Mouse (Mus musculus): ENCODE results near the gene Acer2. TPM values are rescaled to one million over a fixed set of nuclear protein-coding genes. Genes with fewer than 3 reads are reported as not detected.

Gene Acer2
- total and polyA plus RNA-seq, 3 experiments, result 0.09 to 0.29 (median 0.13) TPM

DNA sequence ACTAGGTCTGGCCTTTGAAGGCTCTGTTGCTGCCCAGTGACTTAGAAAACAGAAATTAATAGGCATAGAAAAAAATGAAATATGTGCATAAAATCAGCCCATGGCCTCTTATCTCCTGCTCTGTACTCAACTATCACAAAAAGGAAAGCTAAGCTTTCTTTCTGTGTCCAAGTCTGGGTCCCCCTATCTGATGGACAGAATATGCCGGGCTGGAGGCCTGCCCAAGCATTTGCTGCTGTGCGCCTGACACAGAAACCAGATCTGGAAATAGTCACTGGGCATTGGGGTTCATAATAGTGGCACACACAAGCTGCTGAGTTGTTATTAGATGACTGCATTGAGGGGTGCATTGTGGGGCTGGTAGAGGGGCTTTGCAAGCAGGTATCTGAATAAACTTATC lies 5.3 kb downstream of the Acer2 start:
- Histone ChIP-seq H3K4me3 (replicated peaks in 1 of 3; ENCODE audit: low read depth in 2 of 3, low read length in 2 of 3, poor library complexity in 1 of 3) (no peak overlapping the region), H3K36me3 (replicated peaks in 1 of 2; ENCODE audit: control insufficient read depth in 1 of 2, insufficient read depth in 1 of 2, low read length in 1 of 2) (no peaks in the 10 kb centered on the region), H3K4me2 (ENCODE audit: insufficient read depth, low read depth, poor library complexity, severe bottlenecking) (no peak overlapping the region), H3K27me3 (replicated peaks) (peaks cover 14% of the 10 kb centered on the region), H3K79me2 (replicated peaks; ENCODE audit: control insufficient read depth, extremely low read depth, insufficient read depth, poor library complexity, severe bottlenecking) (no peaks in the 10 kb centered on the region), H3K27ac (ENCODE audit: insufficient read depth, low read depth) (no peak overlapping the region), H3K9ac (ENCODE audit: insufficient read depth, low read depth) (no peak overlapping the region), H3K4me1 (ENCODE audit: control insufficient read depth in 1 of 2, insufficient read depth in 2 of 2) (peaks cover 0 to 3% of the 10 kb centered on the region in 2 experiments; a peak in 2 of 4 replicates), H3K9me3 (replicated peaks; ENCODE audit: low read length) (no peaks in the 10 kb centered on the region)
- dilution Hi-C loops (cut with MboI; ENCODE audit: extremely low pct_ligation_motif_present, extremely low pct_unique_long_range_greater_than_20kb, low sequenced_read_pairs), result no loop called here
- TF ChIP-seq MAZ (IDR thresholded peaks at IDR 0.05; ENCODE audit: low read depth, low read length), result no peak
- no peak for TF ChIP-seq GABPA (IDR thresholded peaks at IDR 0.05; ENCODE audit: insufficient replicate concordance, low read depth, low read length)
- TF ChIP-seq HCFC1 (IDR thresholded peaks at IDR 0.05; ENCODE audit: low read depth, low read length), result no peak
- no peak for TF ChIP-seq SMC3 (IDR thresholded peaks at IDR 0.05; ENCODE audit: low read depth, low read length)
- no peak for TF ChIP-seq NRF1 (IDR thresholded peaks at IDR 0.05; ENCODE audit: low read depth, low read length)
- no peak for TF ChIP-seq UBTF (IDR thresholded peaks at IDR 0.05; ENCODE audit: low read depth, low read length)
- TF ChIP-seq POLR2AphosphoS2 (IDR thresholded peaks at IDR 0.05; ENCODE audit: low read depth, low read length), result no peak
- TF ChIP-seq MAX (IDR thresholded peaks at IDR 0.05; ENCODE audit: low read length), result no peak
- no peak for DNase-seq (ENCODE audit: extremely low read depth)
- in situ Hi-C loops (cut with MboI; ENCODE audit: low pct_ligation_motif_present, low pct_unique_long_range_greater_than_20kb, low sequenced_read_pairs), result no loop called here

DNA sequence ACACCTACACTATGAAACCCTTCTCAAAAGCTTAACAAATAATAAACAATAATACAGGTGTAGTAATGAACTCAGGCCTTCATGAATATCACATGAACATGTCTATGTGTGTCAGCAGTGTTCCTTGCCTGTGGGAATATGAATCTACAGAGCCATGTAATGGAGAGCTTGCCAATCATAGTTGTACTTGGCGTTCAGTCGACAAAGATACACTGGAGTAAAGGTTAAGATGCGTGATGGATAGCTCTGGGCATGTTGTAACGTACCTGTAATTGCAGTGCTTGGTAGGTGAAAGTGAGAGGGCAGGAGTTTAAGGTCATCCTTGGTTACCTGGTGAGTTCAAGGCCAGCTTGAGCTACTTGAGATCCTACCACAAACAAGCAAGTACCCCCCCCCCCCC lies 7.0 kb downstream of the Acer2 start:
- Histone ChIP-seq H3K9ac (ENCODE audit: insufficient read depth, low read depth) (no peak overlapping the region), H3K4me1 (ENCODE audit: control insufficient read depth in 1 of 2, insufficient read depth in 2 of 2) (no peaks in the 10 kb centered on the region), H3K36me3 (replicated peaks in 1 of 2; ENCODE audit: control insufficient read depth in 1 of 2, insufficient read depth in 1 of 2, low read length in 1 of 2) (no peaks in the 10 kb centered on the region), H3K27me3 (replicated peaks) (no peaks in the 10 kb centered on the region), H3K79me2 (replicated peaks; ENCODE audit: control insufficient read depth, extremely low read depth, insufficient read depth, poor library complexity, severe bottlenecking) (no peaks in the 10 kb centered on the region), H3K4me3 (replicated peaks in 1 of 3; ENCODE audit: low read depth in 2 of 3, low read length in 2 of 3, poor library complexity in 1 of 3) (no peak overlapping the region), H3K4me2 (ENCODE audit: insufficient read depth, low read depth, poor library complexity, severe bottlenecking) (no peak overlapping the region), H3K9me3 (replicated peaks; ENCODE audit: low read length) (no peaks in the 10 kb centered on the region), H3K27ac (ENCODE audit: insufficient read depth, low read depth) (no peak overlapping the region)
- no peak for DNase-seq (ENCODE audit: extremely low read depth)
- dilution Hi-C loops (cut with MboI; ENCODE audit: extremely low pct_ligation_motif_present, extremely low pct_unique_long_range_greater_than_20kb, low sequenced_read_pairs), result no loop called here
- in situ Hi-C loops (cut with MboI; ENCODE audit: low pct_ligation_motif_present, low pct_unique_long_range_greater_than_20kb, low sequenced_read_pairs), result no loop called here
- TF ChIP-seq IRF4 (IDR thresholded peaks at IDR 0.05; ENCODE audit: low read depth, low read length), result no peak

DNA sequence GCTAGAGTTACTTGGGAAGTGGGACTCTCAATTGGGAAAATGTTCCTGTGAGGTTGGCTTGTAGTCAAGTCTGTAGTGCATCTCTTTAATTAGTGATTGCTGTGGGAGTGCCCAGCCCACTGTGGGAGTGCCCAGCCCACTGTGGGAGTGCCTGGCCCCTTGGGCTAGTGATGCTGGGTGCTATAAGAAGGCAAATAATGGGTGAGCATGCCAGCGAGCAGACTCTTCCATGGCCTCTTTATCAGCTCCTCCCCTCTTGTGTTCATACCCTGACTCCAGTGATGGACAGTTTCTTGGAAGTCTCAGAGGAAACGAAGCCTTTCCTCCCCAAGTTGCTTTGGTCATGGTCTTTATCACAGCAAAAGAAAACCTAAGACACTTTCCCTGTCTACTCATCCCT lies 8.2 kb downstream of the Acer2 start:
- Histone ChIP-seq H3K4me1 (ENCODE audit: control insufficient read depth in 1 of 2, insufficient read depth in 2 of 2) (no peaks in the 10 kb centered on the region), H3K4me3 (replicated peaks in 1 of 3; ENCODE audit: low read depth in 2 of 3, low read length in 2 of 3, poor library complexity in 1 of 3) (no peak overlapping the region), H3K36me3 (replicated peaks in 1 of 2; ENCODE audit: control insufficient read depth in 1 of 2, insufficient read depth in 1 of 2, low read length in 1 of 2) (no peaks in the 10 kb centered on the region), H3K4me2 (ENCODE audit: insufficient read depth, low read depth, poor library complexity, severe bottlenecking) (no peak overlapping the region), H3K27ac (ENCODE audit: insufficient read depth, low read depth) (no peak overlapping the region), H3K9ac (ENCODE audit: insufficient read depth, low read depth) (no peak overlapping the region), H3K27me3 (replicated peaks) (no peaks in the 10 kb centered on the region), H3K79me2 (replicated peaks; ENCODE audit: control insufficient read depth, extremely low read depth, insufficient read depth, poor library complexity, severe bottlenecking) (no peaks in the 10 kb centered on the region), H3K9me3 (replicated peaks; ENCODE audit: low read length) (no peaks in the 10 kb centered on the region)
- DNase-seq (ENCODE audit: extremely low read depth), result no peak
- TF ChIP-seq ETS1 (conservative IDR thresholded peaks at IDR 0.05; ENCODE audit: low read depth, low read length) (no peak), E2F4 (IDR thresholded peaks at IDR 0.05; ENCODE audit: insufficient replicate concordance, low read depth, low read length) (no peak), GABPA (IDR thresholded peaks at IDR 0.05; ENCODE audit: insufficient replicate concordance, low read depth, low read length) (no peak), RCOR1 (conservative IDR thresholded peaks at IDR 0.05; ENCODE audit: low read depth, low read length) (no peak), UBTF (IDR thresholded peaks at IDR 0.05; ENCODE audit: low read depth, low read length) (no peak), TCF12 (IDR thresholded peaks at IDR 0.05; ENCODE audit: low read depth, low read length) (no peak), ZKSCAN1 (IDR thresholded peaks at IDR 0.05; ENCODE audit: borderline replicate concordance, low read depth, low read length) (no peak), KAT2A (IDR thresholded peaks at IDR 0.05; ENCODE audit: insufficient replicate concordance, low read length) (no peak), HCFC1 (IDR thresholded peaks at IDR 0.05; ENCODE audit: low read depth, low read length) (no peak), IRF4 (IDR thresholded peaks at IDR 0.05; ENCODE audit: low read depth, low read length) (no peak), POLR2AphosphoS2 (IDR thresholded peaks at IDR 0.05; ENCODE audit: low read depth, low read length) (no peak), TBP (conservative IDR thresholded peaks at IDR 0.05; ENCODE audit: low read depth, low read length) (no peak)
- in situ Hi-C loops (cut with MboI; ENCODE audit: low pct_ligation_motif_present, low pct_unique_long_range_greater_than_20kb, low sequenced_read_pairs) (no loop called here), dilution Hi-C loops (cut with MboI; ENCODE audit: extremely low pct_ligation_motif_present, extremely low pct_unique_long_range_greater_than_20kb, low sequenced_read_pairs) (no loop called here)
